Mouse (Mus musculus): ENCODE results near the gene Nr0b2. TPM values are rescaled to one million over a fixed set of nuclear protein-coding genes. Genes with fewer than 3 reads are reported as not detected.
A peak's percentile ranks its signal among the peaks of the same experiment; 100 is the strongest.

Nr0b2 gene
- polyA plus RNA-seq, 1 experiment from 2014 or later, result not detected

- Histone ChIP-seq H3K27ac (no peak overlapping the region), H3K27me3 (replicated peaks) (no peaks in the 10 kb centered on the region), H3K9ac (no peak overlapping the region), H3K4me2 (no peak overlapping the region), H3K36me3 (replicated peaks) (peaks cover 39% of the 10 kb centered on the region), H3K4me3 (no peak overlapping the region), H3K9me3 (no peaks in the 10 kb centered on the region), H3K4me1 (no peaks in the 10 kb centered on the region)
- 91% methylated on average over 3 of the region's 3 CpGs for WGBS
- ATAC-seq (replicated peaks), result no peak
These were observed 20.4 kb upstream of the Nr0b2 start for GRCm38 (mm10) chr4:133532777-133533176.

GRCm38 (mm10) chr4:133536081-133536480 is 17.1 kb upstream of the Nr0b2 start:
- Histone ChIP-seq H3K4me2 (no peak overlapping the region), H3K4me3 (no peak overlapping the region), H3K27me3 (replicated peaks) (no peaks in the 10 kb centered on the region), H3K27ac (no peak overlapping the region), H3K36me3 (replicated peaks) (peaks cover 48% of the 10 kb centered on the region), H3K9me3 (no peaks in the 10 kb centered on the region), H3K9ac (no peak overlapping the region), H3K4me1 (no peaks in the 10 kb centered on the region)
- 87% methylated on average over 3 of the region's 3 CpGs for WGBS
- no peak for ATAC-seq (replicated peaks)

GRCm38 (mm10) chr4:133536652-133537051 is 16.5 kb upstream of the Nr0b2 start:
- 89% methylated on average over 5 of the region's 5 CpGs for whole genome bisulfite sequencing
- Histone ChIP-seq H3K36me3 (replicated peaks) (peaks cover 44% of the 10 kb centered on the region), H3K27ac (no peak overlapping the region), H3K4me3 (no peak overlapping the region), H3K4me2 (no peak overlapping the region), H3K9me3 (no peaks in the 10 kb centered on the region), H3K27me3 (replicated peaks) (no peaks in the 10 kb centered on the region), H3K9ac (no peak overlapping the region), H3K4me1 (no peaks in the 10 kb centered on the region)
- no peak for ATAC-seq (replicated peaks)

DNA sequence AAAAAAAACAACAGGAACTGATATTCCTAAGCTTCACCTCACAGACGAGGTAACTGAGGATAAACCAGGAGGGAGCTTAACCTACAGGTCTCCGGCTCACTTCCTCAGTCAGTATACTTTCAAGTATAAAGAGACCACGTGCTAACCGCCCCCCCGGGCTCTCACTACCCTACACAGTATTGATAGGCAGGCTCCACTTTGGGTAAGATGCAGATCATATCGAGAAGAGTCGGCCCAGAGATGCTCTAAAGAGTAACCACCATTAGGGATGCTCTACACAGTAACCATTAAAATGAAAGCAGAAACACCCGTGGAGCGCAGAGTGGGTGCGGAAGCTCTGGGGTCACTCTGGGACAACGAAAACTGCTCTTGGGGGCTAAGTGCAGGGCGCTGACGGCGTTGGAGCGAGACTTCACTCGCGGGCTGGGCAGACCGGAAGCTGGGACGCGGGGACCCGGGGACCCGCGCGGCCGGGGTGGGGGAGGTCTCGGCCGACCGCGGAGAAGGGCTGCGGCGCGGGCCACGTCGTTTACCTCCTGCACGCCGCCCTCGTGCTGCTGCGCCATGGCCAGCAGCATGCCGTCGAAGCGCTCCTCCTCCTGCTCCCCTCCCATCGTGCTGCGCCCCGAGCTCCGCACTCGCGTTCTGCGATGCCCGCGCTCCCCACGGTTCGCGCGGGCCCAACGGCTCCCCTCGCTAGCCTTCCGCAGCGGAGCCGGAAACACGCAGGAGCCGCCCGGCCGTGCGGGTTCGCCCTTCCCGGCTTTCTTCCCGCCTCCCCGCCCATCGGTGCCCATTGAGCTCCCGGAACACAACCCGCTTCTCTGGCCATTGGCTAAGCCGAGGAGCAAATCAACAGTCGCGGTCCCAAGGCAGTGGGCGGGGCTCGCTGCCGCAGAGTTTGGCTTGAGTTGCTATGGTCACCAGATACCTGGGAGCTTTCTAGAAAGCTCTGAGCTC is 7.6 kb upstream of the Nr0b2 start, which contains the start of gene Nudc:
Nudc (minus strand) TSS at position 725 of the 960 bp plus-strand sequence.
- Histone ChIP-seq H3K9ac (peak within 1 kb of the TSS; percentile 84), H3K36me3 (replicated peaks) (peaks cover 4% of the 10 kb centered on the region), H3K4me1 (peaks cover 18% of the 10 kb centered on the region), H3K4me3 (peak within 1 kb of the TSS; percentile 85), H3K27ac (peak within 1 kb of the TSS; percentile 84), H3K4me2 (peak within 1 kb of the TSS; percentile 87), H3K9me3 (no peaks in the 10 kb centered on the region), H3K27me3 (replicated peaks) (no peaks in the 10 kb centered on the region)
- ATAC-seq (replicated peaks), result peak; percentile 99
- under 1% methylated on average over 77 of the region's 77 CpGs for WGBS

DNA sequence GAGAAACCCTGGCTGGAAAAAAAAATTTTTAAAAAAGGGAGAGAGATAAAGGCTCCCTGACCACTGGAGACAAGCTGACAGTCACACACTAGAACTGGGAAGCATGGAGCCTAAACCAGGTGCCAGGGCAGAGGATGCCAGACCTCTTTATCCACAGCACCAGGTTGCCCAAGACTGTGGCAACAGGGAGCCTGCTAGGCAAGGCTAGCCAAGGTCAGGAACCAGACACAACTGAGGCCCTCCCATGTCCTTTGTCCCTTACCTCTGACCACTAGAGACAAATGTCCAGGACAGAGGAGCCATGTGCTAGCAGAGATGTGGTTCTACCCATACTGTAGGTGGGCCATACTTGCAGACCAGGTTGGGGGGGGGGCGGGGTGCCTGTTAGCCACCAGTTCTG is 1.1 kb upstream of the Nr0b2 start:
- Histone ChIP-seq H3K4me3 (no peak overlapping the region), H3K4me1 (no peaks in the 10 kb centered on the region), H3K27me3 (replicated peaks) (no peaks in the 10 kb centered on the region; the same call in 1 of the 2 replicates), H3K9me3 (no peaks in the 10 kb centered on the region), H3K27ac (no peak overlapping the region), H3K9ac (no peak overlapping the region), H3K36me3 (replicated peaks) (no peaks in the 10 kb centered on the region), H3K4me2 (no peak overlapping the region)
- ATAC-seq (replicated peaks), result no peak
- 81% methylated on average over 1 of the region's 1 CpGs for WGBS

GRCm38 (mm10) chr4:133553448-133554330 is 513 bp downstream of the Nr0b2 start:
- Histone ChIP-seq H3K27ac (no peak overlapping the region), H3K4me2 (no peak overlapping the region), H3K9me3 (no peaks in the 10 kb centered on the region), H3K4me3 (no peak overlapping the region), H3K36me3 (replicated peaks) (no peaks in the 10 kb centered on the region), H3K27me3 (replicated peaks) (no peaks in the 10 kb centered on the region; the same call in 1 of the 2 replicates), H3K4me1 (no peaks in the 10 kb centered on the region), H3K9ac (no peak overlapping the region)
- ATAC-seq (replicated peaks), result no peak
- 79% methylated on average over 19 of the region's 19 CpGs for WGBS

GRCm38 (mm10) chr4:133557041-133557717 is 4.0 kb downstream of the Nr0b2 start:
- no peaks in the 10 kb centered on the region for H3K36me3 ChIP-seq (replicated peaks)
- no peaks in the 10 kb centered on the region for H3K9me3 ChIP-seq
- H3K4me1 ChIP-seq, result no peaks in the 10 kb centered on the region
- H3K27me3 ChIP-seq (replicated peaks), result no peaks in the 10 kb centered on the region
- WGBS, result 41% methylated on average over 10 of the region's 10 CpGs
- no peak overlapping the region for H3K9ac ChIP-seq
- no peak for ATAC-seq (replicated peaks)
- H3K4me2 ChIP-seq, result no peak overlapping the region
- H3K4me3 ChIP-seq, result no peak overlapping the region
- no peak overlapping the region for H3K27ac ChIP-seq

DNA sequence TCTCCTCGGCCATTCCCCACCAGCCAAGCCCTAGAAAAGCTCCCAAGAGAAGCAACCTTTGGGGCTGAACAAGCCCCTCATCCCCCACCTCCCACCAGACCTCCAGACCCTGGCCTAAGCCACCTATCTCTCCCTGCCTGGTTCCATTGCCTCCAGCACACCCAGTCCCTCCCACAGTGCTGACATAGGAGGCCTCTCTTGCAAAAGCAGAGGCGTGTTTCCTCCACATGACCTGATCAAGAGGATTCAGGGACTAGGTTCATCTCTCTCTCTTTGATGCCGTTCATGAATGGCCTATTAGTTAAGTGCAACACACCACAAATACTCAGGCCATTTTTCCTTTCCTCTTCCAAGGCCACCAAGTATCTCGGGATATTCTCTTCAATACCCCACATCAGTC is 6.7 kb downstream of the Nr0b2 start:
- Histone ChIP-seq H3K36me3 (replicated peaks) (no peaks in the 10 kb centered on the region), H3K4me3 (no peak overlapping the region), H3K27ac (no peak overlapping the region), H3K9ac (no peak overlapping the region), H3K4me1 (no peaks in the 10 kb centered on the region), H3K27me3 (replicated peaks) (no peaks in the 10 kb centered on the region), H3K4me2 (no peak overlapping the region), H3K9me3 (no peaks in the 10 kb centered on the region)
- ATAC-seq (replicated peaks), result no peak
- 76% methylated on average over 4 of the region's 4 CpGs for WGBS

GRCm38 (mm10) chr4:133561622-133562021 is 8.4 kb downstream of the Nr0b2 start:
- no peak for ATAC-seq (replicated peaks)
- H3K4me2 ChIP-seq, result no peak overlapping the region
- no peaks in the 10 kb centered on the region for H3K36me3 ChIP-seq (replicated peaks)
- 72% methylated on average over 4 of the region's 4 CpGs for WGBS
- no peaks in the 10 kb centered on the region for H3K9me3 ChIP-seq
- no peak overlapping the region for H3K4me3 ChIP-seq
- no peak overlapping the region for H3K27ac ChIP-seq
- H3K27me3 ChIP-seq (replicated peaks), result no peaks in the 10 kb centered on the region
- H3K4me1 ChIP-seq, result no peaks in the 10 kb centered on the region
- no peak overlapping the region for H3K9ac ChIP-seq

DNA sequence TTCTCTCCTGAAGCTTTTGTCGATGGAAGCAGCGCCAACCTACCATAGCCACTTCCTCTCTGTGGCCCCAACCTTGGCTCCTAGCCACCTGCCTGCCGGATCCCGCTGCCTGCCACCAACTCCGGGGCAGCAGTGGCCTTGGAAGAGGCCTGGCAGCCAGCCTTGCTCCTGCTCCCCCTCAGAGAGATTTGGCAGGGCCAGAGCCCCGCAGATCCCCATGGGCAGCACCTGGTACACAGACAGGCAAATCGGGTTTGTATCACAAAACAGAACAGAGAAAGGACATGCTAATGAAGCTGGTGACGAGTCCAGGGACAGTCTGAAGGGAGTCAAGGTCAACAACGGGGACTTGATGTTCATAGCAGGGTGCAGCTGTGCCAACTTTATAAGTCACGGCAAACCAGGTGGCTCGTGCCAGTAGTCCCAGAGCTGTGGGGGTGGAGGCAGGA is 10.0 kb downstream of the Nr0b2 start:
- H3K36me3 ChIP-seq (replicated peaks), result no peaks in the 10 kb centered on the region
- H3K4me2 ChIP-seq, result no peak overlapping the region
- no peaks in the 10 kb centered on the region for H3K4me1 ChIP-seq
- H3K9ac ChIP-seq, result no peak overlapping the region
- ATAC-seq (replicated peaks), result no peak
- WGBS, result 72% methylated on average over 11 of the region's 11 CpGs
- no peak overlapping the region for H3K27ac ChIP-seq
- H3K4me3 ChIP-seq, result no peak overlapping the region
- no peaks in the 10 kb centered on the region for H3K9me3 ChIP-seq
- no peaks in the 10 kb centered on the region for H3K27me3 ChIP-seq (replicated peaks)

GRCm38 (mm10) chr4:133567251-133567650 is 14.1 kb downstream of the Nr0b2 start:
- H3K9ac ChIP-seq, result no peak overlapping the region
- no peaks in the 10 kb centered on the region for H3K9me3 ChIP-seq
- H3K4me3 ChIP-seq, result no peak overlapping the region
- H3K36me3 ChIP-seq (replicated peaks), result no peaks in the 10 kb centered on the region
- WGBS, result 33% methylated on average over 8 of the region's 8 CpGs
- no peaks in the 10 kb centered on the region for H3K4me1 ChIP-seq
- no peak overlapping the region for H3K4me2 ChIP-seq
- H3K27ac ChIP-seq, result no peak overlapping the region
- ATAC-seq (replicated peaks), result no peak
- no peaks in the 10 kb centered on the region for H3K27me3 ChIP-seq (replicated peaks)
